Mouse (Mus musculus) testis, adult 2 months (tissue): Measurements from ENCODE around the gene Esrrg.

Experiments
- CTCF ChIP-seq: fragments of 200-500 bp; IDR thresholded peaks from 2 replicates; pipeline ENCODE4 v1.5.1; 2012; ENCODE audit warnings: low read depth, mild to moderate bottlenecking, inconsistent platforms, low read length, moderate library complexity; ENCODE audit not compliant: control insufficient read depth, insufficient read depth, insufficient replicate concordance
- POLR2A ChIP-seq: fragments of 200-500 bp; IDR thresholded peaks from 2 replicates; pipeline ENCODE4 v1.6.1; 2012; ENCODE audit warnings: low read depth, mild to moderate bottlenecking, inconsistent platforms, low read length, moderate library complexity; ENCODE audit not compliant: control insufficient read depth

DNA sequence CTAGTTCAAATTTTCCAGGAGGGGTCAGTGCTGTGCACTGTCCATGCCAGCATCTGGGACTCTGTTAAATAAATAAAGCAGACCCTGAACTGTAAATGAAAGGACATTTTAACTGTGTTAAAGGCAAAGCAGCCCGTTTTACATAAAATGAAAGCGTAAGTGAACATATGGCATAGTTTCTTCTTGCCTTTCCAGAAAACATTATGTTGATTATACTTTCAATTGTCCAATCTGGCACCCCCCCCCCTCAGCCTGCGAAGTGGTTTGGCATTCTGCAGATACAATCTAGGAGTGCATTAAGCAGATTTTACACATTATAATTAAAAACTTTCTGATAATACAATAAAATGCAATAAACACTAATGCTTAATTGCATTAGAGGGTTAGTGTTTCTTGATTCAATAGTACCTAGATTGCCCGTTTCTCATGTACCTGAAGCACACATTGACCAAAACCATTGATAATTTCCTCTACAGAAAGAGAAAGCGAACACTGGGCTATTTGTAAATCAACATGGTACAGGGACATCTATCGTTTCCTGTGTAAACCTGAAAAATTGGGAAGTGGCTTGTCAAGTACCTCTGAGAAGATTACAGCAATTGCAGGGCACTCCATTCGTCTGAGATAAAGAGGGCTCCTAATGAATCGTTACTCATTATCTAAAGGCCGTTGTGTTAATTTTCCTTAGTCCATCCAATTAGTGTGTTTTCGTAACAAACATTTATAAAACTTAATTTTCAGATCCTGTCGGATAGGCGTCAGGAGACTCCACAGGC lies 539.0 kb downstream of the Esrrg start:
- TF ChIP-seq CTCF (no peak), POLR2A (no peak)
